Mouse (Mus musculus) liver, embryonic 16.5 days (tissue): ENCODE data around the gene Cnot10. TPM values are rescaled to one million over a fixed set of nuclear protein-coding genes. Genes with fewer than 3 reads are reported as not detected.

Source experiments
- polyA plus RNA-seq: library from polyadenylated mRNA; unstranded; fragments of >200 nt; fragmentation: Nextera tagmentation; extraction: Ambion mirVana; gene quantifications from 2 replicates; pipeline ENCODE4 v1.2.1, GENCODE M21; 2015

Cnot10 gene
- polyA plus RNA-seq, 1 experiment from 2014 or later = 24.4 TPM

Other genes with a start within 250 kb of the Cnot10 start
- gene Crtap, start 249.5 kb downstream of the Cnot10 start, polyA plus RNA-seq = 17.8 and 18.2 TPM in 2 replicates
- 14.2 and 18.5 TPM in 2 replicates for gene Glb1, start 239.1 kb downstream of the Cnot10 start, polyA plus RNA-seq
- 2.3 and 2.7 TPM in 2 replicates for gene Tmppe, start 239.1 kb downstream of the Cnot10 start, polyA plus RNA-seq
- not detected in 2 replicates for gene Ccr4, start 135.3 kb downstream of the Cnot10 start, polyA plus RNA-seq
- gene C130032M10Rik, start 124.5 kb downstream of the Cnot10 start, polyA plus RNA-seq = not detected in 2 replicates
- gene Trim71, start 75.8 kb downstream of the Cnot10 start, polyA plus RNA-seq = 0.69 and 0.71 TPM in 2 replicates
- gene Dync1li1, start 48.6 kb upstream of the Cnot10 start, polyA plus RNA-seq = 18.4 and 19.3 TPM in 2 replicates
- 28.9 and 32.2 TPM in 2 replicates for gene Cmtm6, start 90.9 kb upstream of the Cnot10 start, polyA plus RNA-seq
- gene Cmtm7, start 141.7 kb upstream of the Cnot10 start, polyA plus RNA-seq = 48.4 and 50.5 TPM in 2 replicates
- 57.6 and 62.3 TPM in 2 replicates for gene Cmtm8, start 204.0 kb upstream of the Cnot10 start, polyA plus RNA-seq